ENCODE assay signal across 22 mouse cellular contexts in genomic region chr3:89818605-89819004, GRCm38 (mm10). TPM values are rescaled to one million over a fixed set of nuclear protein-coding genes. Genes with fewer than 3 reads are reported as not detected.
"Had no signal": no experiment of that assay in that cellular context is flagged by ENCODE, and none has a peak within 500 bp of the region (broad histone marks: within the 10 kb centered on the region; RNA-seq: fewer than 3 reads in every experiment).

No protein-coding gene starts in this region.

- H3K4me3 ChIP-seq: liver, embryonic 13.5 days; liver, embryonic 15.5 days; midbrain, embryonic 10.5 days; midbrain, embryonic 13.5 days; midbrain, embryonic 15.5 days; myocyte; neural tube, embryonic 13.5 days; neural tube, embryonic 15.5 days had no signal

- H3K27ac ChIP-seq: liver, embryonic 13.5 days; liver, embryonic 15.5 days; midbrain, embryonic 10.5 days; midbrain, embryonic 13.5 days; midbrain, embryonic 15.5 days; neural tube, embryonic 13.5 days; neural tube, embryonic 15.5 days had no signal

- H3K4me1 ChIP-seq: midbrain, embryonic 10.5 days; midbrain, embryonic 13.5 days; midbrain, embryonic 15.5 days; neural tube, embryonic 13.5 days; neural tube, embryonic 15.5 days had no signal

- H3K9ac ChIP-seq: liver, embryonic 13.5 days; liver, embryonic 15.5 days; lung, embryonic 14.5 days; midbrain, embryonic 13.5 days; midbrain, embryonic 15.5 days; neural tube, embryonic 13.5 days; neural tube, embryonic 15.5 days had no signal

- H3K36me3 ChIP-seq: liver, embryonic 13.5 days; liver, embryonic 15.5 days; midbrain, embryonic 10.5 days; midbrain, embryonic 13.5 days; midbrain, embryonic 15.5 days; neural tube, embryonic 13.5 days; neural tube, embryonic 15.5 days had no signal

- DNase-seq: liver, embryonic 13.5 days; lung, adult 18-20 months; lung, embryonic 14.5 days; lung, postnatal 14 days; lung, postnatal 4 days; retina, postnatal 1 day; right cerebral cortex, adult 18-20 months; right cerebral cortex, postnatal 25 days; right cerebral cortex, postnatal 4 days; spleen, adult 18-20 months; thymus, adult 2 months; thymus, postnatal 25 days; thymus, postnatal 4 days had no signal

- H3K27me3 ChIP-seq: midbrain, embryonic 13.5 days; midbrain, embryonic 15.5 days; neural tube, embryonic 13.5 days; neural tube, embryonic 15.5 days had no signal

- H3K4me2 ChIP-seq: liver, embryonic 13.5 days; liver, embryonic 15.5 days; lung, embryonic 14.5 days; midbrain, embryonic 13.5 days; midbrain, embryonic 15.5 days; neural tube, embryonic 13.5 days; neural tube, embryonic 15.5 days had no signal

- ATAC-seq: midbrain, embryonic 13.5 days; midbrain, embryonic 15.5 days had no signal

- H3K9me3 ChIP-seq: liver, embryonic 13.5 days; liver, embryonic 15.5 days; midbrain, embryonic 10.5 days; midbrain, embryonic 13.5 days; midbrain, embryonic 15.5 days; neural tube, embryonic 13.5 days; neural tube, embryonic 15.5 days had no signal

RNA-seq across cellular contexts. Expression of gene She, which starts 12.6 kb away (rescaled TPM):
- total RNA-seq: megakaryocyte, adult 5-6 weeks; megakaryocyte-erythroid progenitor cell, adult 5-6 weeks had no signal
- polyA plus RNA-seq: myocyte had no signal
